Mouse (Mus musculus) lung, postnatal 0 days (tissue): ENCODE results near the gene Arsa.
A peak's percentile ranks its signal among the peaks of the same experiment; 100 is the strongest.

Experiments
- CTCF ChIP-seq: IDR thresholded peaks from 2 replicates; pipeline ENCODE4 v1.5.1; 2016; ENCODE audit warnings: antibody characterized with exemption, mild to moderate bottlenecking
- EP300 ChIP-seq: IDR thresholded peaks from 2 replicates; pipeline ENCODE4 v1.6.1; 2016; ENCODE audit warnings: antibody characterized with exemption, mild to moderate bottlenecking, control low read depth

GRCm38 (mm10) chr15:89497391-89498048 is 20.3 kb upstream of the Arsa start:
- TF ChIP-seq CTCF, result no peak
- peak; percentile 99 for TF ChIP-seq EP300
